Mouse (Mus musculus): Measurements from ENCODE around the gene Trabd2b. TPM values are rescaled to one million over a fixed set of nuclear protein-coding genes. Genes with fewer than 3 reads are reported as not detected.
A peak's percentile ranks its signal among the peaks of the same experiment; 100 is the strongest.

Trabd2b gene
- polyA plus RNA-seq, 1 experiment from 2014 or later = 0.97 TPM

DNA sequence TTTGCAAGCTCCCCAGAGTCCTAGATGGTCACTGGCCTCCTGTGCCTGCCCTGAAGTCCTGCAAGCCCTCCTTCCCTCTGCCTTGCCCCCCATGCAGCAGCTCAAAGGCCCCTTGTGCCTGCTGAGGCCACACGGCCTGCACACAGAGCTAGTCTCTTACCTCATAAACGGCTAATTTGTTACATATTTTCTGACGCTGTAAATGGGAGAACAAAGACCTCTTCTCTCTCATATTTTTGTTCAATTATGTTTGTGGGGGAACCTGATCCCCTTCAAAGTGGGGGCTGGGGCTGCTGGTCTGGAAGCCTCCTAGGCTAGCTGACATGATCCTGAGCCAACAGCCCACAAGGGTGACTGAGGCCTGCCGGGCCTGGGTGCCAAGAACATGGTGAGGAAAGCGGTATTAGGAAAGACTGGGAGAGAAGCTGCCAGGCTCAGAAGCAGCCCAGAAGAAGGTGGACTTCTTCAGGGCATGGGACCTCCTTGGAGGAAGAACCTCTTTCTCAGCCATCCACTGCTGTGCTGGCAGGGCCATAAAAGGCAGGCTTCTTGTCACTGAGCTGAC, 157.7 kb downstream of the Trabd2b start:
- Histone ChIP-seq H3K4me2 (ENCODE audit: low read depth, low read length) (no peak overlapping the region), H3K27ac (ENCODE audit: low read length) (no peak overlapping the region), H3K9ac (ENCODE audit: low read length) (no peak overlapping the region), H3K27me3 (ENCODE audit: control insufficient read depth, insufficient read depth, low read length) (no peaks in the 10 kb centered on the region), H3K4me1 (ENCODE audit: control insufficient read depth, insufficient read depth, low read length) (no peaks in the 10 kb centered on the region), H3K9me3 (replicated peaks; ENCODE audit: control insufficient read depth, low read length) (no peaks in the 10 kb centered on the region), H3K36me3 (ENCODE audit: control insufficient read depth, insufficient read depth, low read length) (no peaks in the 10 kb centered on the region), H3K4me3 (replicated peaks; ENCODE audit: low read length) (no peak overlapping the region)
- ATAC-seq (ENCODE audit: insufficient read depth, low FRiP score) = no peak
- 68% methylated on average over 5 of the region's 5 CpGs for WGBS

GRCm38 (mm10) chr4:114567594-114567993, 161.1 kb downstream of the Trabd2b start:
- Histone ChIP-seq H3K4me2 (ENCODE audit: low read depth, low read length) (no peak overlapping the region), H3K9ac (ENCODE audit: low read length) (no peak overlapping the region), H3K27ac (ENCODE audit: low read length) (no peak overlapping the region), H3K36me3 (ENCODE audit: control insufficient read depth, insufficient read depth, low read length) (no peaks in the 10 kb centered on the region), H3K4me1 (ENCODE audit: control insufficient read depth, insufficient read depth, low read length) (no peaks in the 10 kb centered on the region), H3K4me3 (replicated peaks; ENCODE audit: low read length) (no peak overlapping the region), H3K27me3 (ENCODE audit: control insufficient read depth, insufficient read depth, low read length) (no peaks in the 10 kb centered on the region), H3K9me3 (replicated peaks; ENCODE audit: control insufficient read depth, low read length) (no peaks in the 10 kb centered on the region)
- WGBS = 68% methylated on average over 6 of the region's 6 CpGs
- ATAC-seq (ENCODE audit: insufficient read depth, low FRiP score) = no peak

GRCm38 (mm10) chr4:114568081-114568605, 161.6 kb downstream of the Trabd2b start:
- Histone ChIP-seq H3K4me2 (ENCODE audit: low read depth, low read length) (no peak overlapping the region), H3K9me3 (replicated peaks; ENCODE audit: control insufficient read depth, low read length) (no peaks in the 10 kb centered on the region), H3K9ac (ENCODE audit: low read length) (no peak overlapping the region), H3K27ac (ENCODE audit: low read length) (no peak overlapping the region), H3K27me3 (ENCODE audit: control insufficient read depth, insufficient read depth, low read length) (no peaks in the 10 kb centered on the region), H3K4me3 (replicated peaks; ENCODE audit: low read length) (no peak overlapping the region), H3K4me1 (ENCODE audit: control insufficient read depth, insufficient read depth, low read length) (no peaks in the 10 kb centered on the region), H3K36me3 (ENCODE audit: control insufficient read depth, insufficient read depth, low read length) (no peaks in the 10 kb centered on the region)
- ATAC-seq (ENCODE audit: insufficient read depth, low FRiP score) = no peak
- WGBS = 75% methylated on average over 1 of the region's 1 CpGs

GRCm38 (mm10) chr4:114578153-114578950, 171.8 kb downstream of the Trabd2b start:
- H3K27me3 ChIP-seq (ENCODE audit: control insufficient read depth, insufficient read depth, low read length) = no peaks in the 10 kb centered on the region
- no peak overlapping the region for H3K9ac ChIP-seq (ENCODE audit: low read length)
- no peaks in the 10 kb centered on the region for H3K4me1 ChIP-seq (ENCODE audit: control insufficient read depth, insufficient read depth, low read length)
- H3K9me3 ChIP-seq (replicated peaks; ENCODE audit: control insufficient read depth, low read length) = no peaks in the 10 kb centered on the region
- 37% methylated on average over 12 of the region's 12 CpGs for WGBS
- H3K36me3 ChIP-seq (ENCODE audit: control insufficient read depth, insufficient read depth, low read length) = no peaks in the 10 kb centered on the region
- H3K4me3 ChIP-seq (replicated peaks; ENCODE audit: low read length) = no peak overlapping the region
- H3K4me2 ChIP-seq (ENCODE audit: low read depth, low read length) = no peak overlapping the region
- H3K27ac ChIP-seq (ENCODE audit: low read length) = no peak overlapping the region
- ATAC-seq (ENCODE audit: insufficient read depth, low FRiP score) = peak; percentile 47; the same call in 1 of the 2 replicates

DNA sequence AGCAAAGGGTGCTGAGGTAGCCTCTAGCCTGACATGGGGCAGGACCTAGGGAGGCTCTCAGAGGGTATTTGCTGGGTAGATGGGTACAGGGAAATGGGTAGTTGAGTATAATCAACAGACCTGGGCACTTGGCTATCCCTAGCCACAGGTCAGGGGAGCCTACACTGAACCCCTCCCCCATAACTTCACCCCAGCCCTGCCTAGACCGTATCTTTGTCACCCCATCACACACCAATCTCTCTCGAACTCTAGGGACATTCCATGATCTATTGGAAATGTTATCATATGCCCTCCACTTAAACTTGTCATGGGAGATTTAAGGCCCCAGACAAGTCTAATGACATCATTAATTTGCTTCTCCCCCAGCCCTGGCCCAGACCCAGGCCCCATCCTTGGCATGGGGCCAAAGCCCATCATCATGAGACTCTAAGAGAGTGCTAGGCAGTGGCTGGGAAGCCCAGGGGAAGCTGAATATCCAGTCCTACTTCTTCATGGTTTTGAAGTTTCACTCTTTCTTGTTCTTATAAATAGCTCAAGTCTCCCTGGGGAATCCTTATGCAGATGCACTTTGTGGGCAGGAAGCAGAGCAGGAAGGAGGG, 177.1 kb downstream of the Trabd2b start:
- Histone ChIP-seq H3K9ac (ENCODE audit: low read length) (no peak overlapping the region), H3K27me3 (ENCODE audit: control insufficient read depth, insufficient read depth, low read length) (no peaks in the 10 kb centered on the region), H3K9me3 (replicated peaks; ENCODE audit: control insufficient read depth, low read length) (no peaks in the 10 kb centered on the region), H3K27ac (ENCODE audit: low read length) (no peak overlapping the region), H3K4me3 (replicated peaks; ENCODE audit: low read length) (no peak overlapping the region), H3K4me1 (ENCODE audit: control insufficient read depth, insufficient read depth, low read length) (no peaks in the 10 kb centered on the region), H3K4me2 (ENCODE audit: low read depth, low read length) (no peak overlapping the region), H3K36me3 (ENCODE audit: control insufficient read depth, insufficient read depth, low read length) (no peaks in the 10 kb centered on the region)
- ATAC-seq (ENCODE audit: insufficient read depth, low FRiP score) = 0 out of 2 replicates have a peak, but pooled peaks have one; percentile 23
- 51% methylated on average over 2 of the region's 2 CpGs for WGBS

- no peak overlapping the region for H3K4me3 ChIP-seq (replicated peaks; ENCODE audit: low read length)
- no peak for ATAC-seq (ENCODE audit: insufficient read depth, low FRiP score)
- H3K27me3 ChIP-seq (ENCODE audit: control insufficient read depth, insufficient read depth, low read length) = no peaks in the 10 kb centered on the region
- H3K4me1 ChIP-seq (ENCODE audit: control insufficient read depth, insufficient read depth, low read length) = no peaks in the 10 kb centered on the region
- WGBS = 73% methylated on average over 1 of the region's 1 CpGs
- H3K9me3 ChIP-seq (replicated peaks; ENCODE audit: control insufficient read depth, low read length) = no peaks in the 10 kb centered on the region
- no peaks in the 10 kb centered on the region for H3K36me3 ChIP-seq (ENCODE audit: control insufficient read depth, insufficient read depth, low read length)
- H3K27ac ChIP-seq (ENCODE audit: low read length) = no peak overlapping the region
- H3K4me2 ChIP-seq (ENCODE audit: low read depth, low read length) = no peak overlapping the region
- no peak overlapping the region for H3K9ac ChIP-seq (ENCODE audit: low read length)
Measured at GRCm38 (mm10) chr4:114584686-114585085, 178.2 kb downstream of the Trabd2b start.

DNA sequence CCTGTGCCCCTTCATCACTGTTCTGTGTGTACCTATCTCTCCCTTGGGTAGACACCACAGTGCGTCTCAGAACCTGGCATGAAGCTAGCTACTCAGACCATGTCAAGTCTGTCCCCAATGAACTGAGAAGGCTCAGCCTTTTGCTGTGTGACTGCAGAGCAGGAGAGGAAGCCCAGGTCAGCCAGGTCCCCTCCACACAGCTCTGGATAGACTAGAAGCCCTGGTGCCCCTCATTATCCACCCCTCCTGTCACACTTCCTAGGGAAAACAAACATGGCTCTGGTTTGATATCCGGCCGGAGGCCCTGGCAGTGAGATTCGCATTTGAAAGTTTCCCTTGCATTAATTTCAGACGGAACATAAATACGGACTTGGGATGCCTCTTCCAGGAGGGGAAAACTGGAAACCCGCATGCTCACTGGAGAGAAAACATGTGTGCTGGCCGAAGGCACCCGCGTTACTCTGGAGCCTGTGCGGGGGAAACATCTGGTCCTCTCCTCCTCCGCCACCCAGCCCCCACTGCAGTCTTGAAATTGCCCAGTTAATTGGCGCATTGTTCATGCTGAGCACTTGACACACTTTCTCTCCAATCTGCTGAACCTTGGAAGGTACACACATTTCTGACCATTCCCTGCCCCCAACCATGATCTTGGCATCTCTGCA, 187.2 kb downstream of the Trabd2b start:
- Histone ChIP-seq H3K4me3 (replicated peaks; ENCODE audit: low read length) (no peak overlapping the region), H3K4me2 (ENCODE audit: low read depth, low read length) (no peak overlapping the region), H3K9ac (ENCODE audit: low read length) (no peak overlapping the region), H3K9me3 (replicated peaks; ENCODE audit: control insufficient read depth, low read length) (no peaks in the 10 kb centered on the region), H3K36me3 (ENCODE audit: control insufficient read depth, insufficient read depth, low read length) (no peaks in the 10 kb centered on the region), H3K27me3 (ENCODE audit: control insufficient read depth, insufficient read depth, low read length) (no peaks in the 10 kb centered on the region), H3K27ac (ENCODE audit: low read length) (no peak overlapping the region), H3K4me1 (ENCODE audit: control insufficient read depth, insufficient read depth, low read length) (0 out of 2 replicates have a peak, but pooled peaks cover 8% of the 10 kb centered on the region)
- no peak; the same call in 1 of the 2 replicates for ATAC-seq (ENCODE audit: insufficient read depth, low FRiP score)
- 42% methylated on average over 13 of the region's 13 CpGs for WGBS

GRCm38 (mm10) chr4:114595188-114595701, 188.7 kb downstream of the Trabd2b start:
- Histone ChIP-seq H3K4me3 (replicated peaks; ENCODE audit: low read length) (no peak overlapping the region), H3K27ac (ENCODE audit: low read length) (no peak overlapping the region), H3K9me3 (replicated peaks; ENCODE audit: control insufficient read depth, low read length) (no peaks in the 10 kb centered on the region), H3K9ac (ENCODE audit: low read length) (no peak overlapping the region), H3K4me2 (ENCODE audit: low read depth, low read length) (no peak overlapping the region), H3K36me3 (ENCODE audit: control insufficient read depth, insufficient read depth, low read length) (no peaks in the 10 kb centered on the region), H3K27me3 (ENCODE audit: control insufficient read depth, insufficient read depth, low read length) (no peaks in the 10 kb centered on the region), H3K4me1 (ENCODE audit: control insufficient read depth, insufficient read depth, low read length) (0 out of 2 replicates have a peak, but pooled peaks cover 8% of the 10 kb centered on the region)
- ATAC-seq (ENCODE audit: insufficient read depth, low FRiP score) = peak; percentile 27; the same call in 1 of the 2 replicates
- WGBS = 43% methylated on average over 2 of the region's 2 CpGs

Measured in stomach, embryonic 16.5 days (tissue).